Mouse (Mus musculus) forebrain, postnatal 0 days (tissue): Measurements from ENCODE around the gene Aldh18a1. TPM values are rescaled to one million over a fixed set of nuclear protein-coding genes. Genes with fewer than 3 reads are reported as not detected.

Experiments
- ATAC-seq: fragments of 200-750 bp; cut with Nextera tagmentation; 2 replicates; pipeline ENCODE4 v1.8.0; 2017; ENCODE audit warnings: mild to moderate bottlenecking, moderate library complexity
- DNase-seq: peaks from one replicate; pipeline ENCODE4 v3.0.0-alpha.2; 2015
- H3K27ac ChIP-seq: fragments of 300-500 bp; sonication (generic); 2 replicates; pipeline ENCODE4 v1.5.1; 2014; ENCODE audit warnings: low read depth, mild to moderate bottlenecking, antibody characterized with exemption, low read length, moderate library complexity, mixed read lengths
- H3K27me3 ChIP-seq: fragments of 300-500 bp; sonication (generic); 2 replicates; pipeline ENCODE4 v1.6.1; 2014; ENCODE audit warnings: mild to moderate bottlenecking, low read length, mixed read lengths; ENCODE audit not compliant: insufficient read depth
- H3K36me3 ChIP-seq: fragments of 300-500 bp; sonication (generic); 2 replicates; pipeline ENCODE4 v1.6.1; 2014; ENCODE audit warnings: mild to moderate bottlenecking, moderate library complexity; ENCODE audit not compliant: insufficient read depth
- H3K4me1 ChIP-seq: fragments of 300-500 bp; sonication (generic); 2 replicates; pipeline ENCODE4 v1.6.1; 2014; ENCODE audit warnings: antibody characterized with exemption; ENCODE audit not compliant: insufficient read depth
- H3K4me2 ChIP-seq: fragments of 300-500 bp; sonication (generic); 2 replicates; pipeline ENCODE4 v1.6.1; 2014; ENCODE audit warnings: low read depth, mild to moderate bottlenecking, moderate library complexity
- H3K4me3 ChIP-seq: fragments of 300-500 bp; sonication (generic); 2 replicates; pipeline ENCODE4 v1.5.1; 2014; ENCODE audit warnings: low read depth, low read length, mixed read lengths
- H3K9ac ChIP-seq: fragments of 300-500 bp; sonication (generic); 2 replicates; pipeline ENCODE4 v1.6.1; 2014; ENCODE audit warnings: mild to moderate bottlenecking
- H3K9me3 ChIP-seq: fragments of 300-500 bp; sonication (generic); 2 replicates; pipeline ENCODE4 v1.6.1; 2016; ENCODE audit warnings: low read length
- CTCF ChIP-seq: sonication (generic); IDR thresholded peaks from 2 replicates; pipeline ENCODE4 v1.5.1; 2016; ENCODE audit warnings: antibody characterized with exemption, control low read depth, low read depth
- WGBS: fragments of 180-500 bp; shearing (Covaris S2); extraction: QIAGEN DNeasy Blood & Tissue Kit; methylation state at CpG from one replicate; pipeline ENCODE4 v1.1.7; 2014; 5-methylcytosine and 5-hydroxymethylcytosine counted together
- polyA plus RNA-seq: library from polyadenylated mRNA; unstranded; fragments of >200 nt; fragmentation: Nextera tagmentation; extraction: Ambion mirVana; gene quantifications from 2 replicates; pipeline ENCODE4 v1.2.1, GENCODE M21; 2015
- total RNA-seq: library from RNA; depleted of rRNA; stranded (reverse); fragments of >200 nt; gene quantifications from 2 replicates; pipeline ENCODE4 v1.2.3, GENCODE M21; 2014

The Aldh18a1 gene
- total and polyA plus RNA-seq, 2 experiments from 2014 or later = 37.9 to 72.5 TPM

- Histone ChIP-seq H3K36me3 (peaks cover 67% of the 10 kb centered on the region), H3K9me3 (no peaks in the 10 kb centered on the region)
Observed at GRCm38 (mm10) chr19:40553014-40553789, 35.1 kb downstream of the Aldh18a1 start.

GRCm38 (mm10) chr19:40549516-40550135 is 38.6 kb downstream of the Aldh18a1 start:
- no peaks in the 10 kb centered on the region for H3K9me3 ChIP-seq
- TF ChIP-seq CTCF = no peak
- H3K27ac ChIP-seq = 0 out of 2 replicates have a peak overlapping the region, but pooled peaks have one; percentile 15
- DNase-seq (no peak), ATAC-seq (peak; percentile 59)
- H3K27me3 ChIP-seq = no peaks in the 10 kb centered on the region
- no peak overlapping the region for H3K4me2 ChIP-seq
- 34% methylated on average over 6 of the region's 6 CpGs for WGBS
- H3K4me3 ChIP-seq = no peak overlapping the region
- H3K4me1 ChIP-seq = no peaks in the 10 kb centered on the region
- peaks cover 42% of the 10 kb centered on the region for H3K36me3 ChIP-seq
- H3K9ac ChIP-seq = no peak overlapping the region

More at GRCm38 (mm10) chr19:40553014-40553789, 35.1 kb downstream of the Aldh18a1 start:
- no peak for ATAC-seq
- no peak overlapping the region for H3K27ac ChIP-seq
- 92% methylated on average over 14 of the region's 14 CpGs for WGBS
- H3K4me2 ChIP-seq = no peak overlapping the region
- no peaks in the 10 kb centered on the region for H3K4me1 ChIP-seq
- TF ChIP-seq CTCF = no peak
- H3K9ac ChIP-seq = no peak overlapping the region
- no peak overlapping the region for H3K4me3 ChIP-seq
- no peaks in the 10 kb centered on the region for H3K27me3 ChIP-seq
- DNase-seq = no peak

- Histone ChIP-seq H3K4me1 (no peaks in the 10 kb centered on the region), H3K9me3 (no peaks in the 10 kb centered on the region), H3K27ac (0 out of 2 replicates have a peak overlapping the region, but pooled peaks have one; percentile 15), H3K4me3 (no peak overlapping the region), H3K9ac (no peak overlapping the region), H3K36me3 (peaks cover 36% of the 10 kb centered on the region), H3K4me2 (no peak overlapping the region), H3K27me3 (no peaks in the 10 kb centered on the region)
- WGBS = 36% methylated on average over 5 of the region's 5 CpGs
- DNase-seq (no peak), ATAC-seq (no peak)
- no peak for TF ChIP-seq CTCF
Observed at GRCm38 (mm10) chr19:40548796-40549515, 39.3 kb downstream of the Aldh18a1 start.

GRCm38 (mm10) chr19:40548386-40548785 is 39.9 kb downstream of the Aldh18a1 start:
- Histone ChIP-seq H3K9me3 (no peaks in the 10 kb centered on the region), H3K4me3 (no peak overlapping the region), H3K9ac (no peak overlapping the region), H3K4me2 (no peak overlapping the region), H3K27ac (no peak overlapping the region), H3K27me3 (no peaks in the 10 kb centered on the region), H3K4me1 (no peaks in the 10 kb centered on the region), H3K36me3 (peaks cover 30% of the 10 kb centered on the region)
- no peak for TF ChIP-seq CTCF
- ATAC-seq (no peak), DNase-seq (no peak)
- WGBS = 90% methylated on average over 6 of the region's 6 CpGs

- DNase-seq (peak; percentile 91), ATAC-seq (peak; percentile 92)
- Histone ChIP-seq H3K36me3 (no peaks in the 10 kb centered on the region), H3K4me3 (no peak overlapping the region), H3K9ac (no peak overlapping the region), H3K27ac (no peak overlapping the region), H3K27me3 (no peaks in the 10 kb centered on the region), H3K4me2 (no peak overlapping the region), H3K4me1 (no peaks in the 10 kb centered on the region), H3K9me3 (0 out of 2 replicates have a peak, but pooled peaks cover 2% of the 10 kb centered on the region)
- TF ChIP-seq CTCF = peak; percentile 99
- 3% methylated on average over 3 of the region's 3 CpGs for WGBS
Observed at GRCm38 (mm10) chr19:40544856-40545255, 43.4 kb downstream of the Aldh18a1 start.

GRCm38 (mm10) chr19:40542776-40543175 is 45.5 kb downstream of the Aldh18a1 start:
- H3K36me3 ChIP-seq = no peaks in the 10 kb centered on the region
- no peak overlapping the region for H3K4me3 ChIP-seq

More at GRCm38 (mm10) chr19:40542776-40543175, 45.5 kb downstream of the Aldh18a1 start:
- ATAC-seq (no peak), DNase-seq (no peak)
- H3K27ac ChIP-seq = no peak overlapping the region
- H3K9me3 ChIP-seq = 0 out of 2 replicates have a peak, but pooled peaks cover 2% of the 10 kb centered on the region
- no peak overlapping the region for H3K4me2 ChIP-seq
- no peak overlapping the region for H3K9ac ChIP-seq
- H3K27me3 ChIP-seq = no peaks in the 10 kb centered on the region
- WGBS = 92% methylated on average over 7 of the region's 7 CpGs
- no peak for TF ChIP-seq CTCF
- no peaks in the 10 kb centered on the region for H3K4me1 ChIP-seq
